Mouse (Mus musculus): Measurements from ENCODE around the gene Tjp1. TPM values are rescaled to one million over a fixed set of nuclear protein-coding genes. Genes with fewer than 3 reads are reported as not detected.

Gene Tjp1
- polyA plus RNA-seq, 1 experiment from 2014 or later: 0.10 TPM

GRCm38 (mm10) chr7:65401622-65402021, 126.0 kb downstream of the Tjp1 start:
- H3K79me2 ChIP-seq (ENCODE audit: inconsistent target): no peaks in the 10 kb centered on the region
- H3K4me3 ChIP-seq (ENCODE audit: inconsistent target): no peak overlapping the region
- H3K36me3 ChIP-seq (ENCODE audit: inconsistent target): no peaks in the 10 kb centered on the region
- no peak overlapping the region for H3K27ac ChIP-seq

- no peak overlapping the region for H3K4me3 ChIP-seq (ENCODE audit: inconsistent target)
- no peaks in the 10 kb centered on the region for H3K36me3 ChIP-seq (ENCODE audit: inconsistent target)
- no peaks in the 10 kb centered on the region for H3K79me2 ChIP-seq (ENCODE audit: inconsistent target)
- WGBS (ENCODE audit: missing documents): 97% methylated on average over 4 of the region's 4 CpGs
- no peak overlapping the region for H3K27ac ChIP-seq
Observed at GRCm38 (mm10) chr7:65395891-65396290, 131.7 kb downstream of the Tjp1 start.

- Histone ChIP-seq H3K4me3 (ENCODE audit: inconsistent target) (no peak overlapping the region), H3K27ac (no peak overlapping the region), H3K36me3 (ENCODE audit: inconsistent target) (no peaks in the 10 kb centered on the region), H3K79me2 (ENCODE audit: inconsistent target) (no peaks in the 10 kb centered on the region)
- 86% methylated on average over 3 of the region's 5 CpGs for WGBS (ENCODE audit: missing documents)
Observed at GRCm38 (mm10) chr7:65395166-65395565, 132.4 kb downstream of the Tjp1 start.

DNA sequence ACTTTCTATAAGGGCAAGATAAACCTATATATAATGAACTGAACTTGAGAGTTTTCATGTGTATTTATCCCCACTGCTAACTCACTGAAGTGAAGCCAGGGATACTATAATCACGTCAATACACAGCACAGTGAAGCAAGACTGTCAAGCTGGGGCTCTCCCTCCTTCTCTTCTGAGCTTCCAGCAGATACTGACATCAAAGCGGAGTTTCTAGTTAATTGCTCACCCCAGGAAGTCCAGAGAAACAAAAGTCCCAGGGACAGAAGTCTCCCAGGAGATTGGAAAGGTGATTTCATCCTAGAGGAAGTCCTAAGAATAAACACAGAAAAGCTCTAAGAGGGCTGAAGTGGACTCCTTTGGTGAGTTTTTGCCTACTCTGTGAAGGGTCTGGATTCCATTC, 132.9 kb downstream of the Tjp1 start:
- 79% methylated on average over 2 of the region's 2 CpGs for WGBS (ENCODE audit: missing documents)
- Histone ChIP-seq H3K27ac (no peak overlapping the region), H3K4me3 (ENCODE audit: inconsistent target) (no peak overlapping the region), H3K36me3 (ENCODE audit: inconsistent target) (no peaks in the 10 kb centered on the region), H3K79me2 (ENCODE audit: inconsistent target) (no peaks in the 10 kb centered on the region)

- 11% methylated on average over 17 of the region's 17 CpGs for WGBS (ENCODE audit: missing documents)
- Histone ChIP-seq H3K79me2 (ENCODE audit: inconsistent target) (no peaks in the 10 kb centered on the region), H3K4me3 (ENCODE audit: inconsistent target) (no peak overlapping the region), H3K27ac (no peak overlapping the region), H3K36me3 (ENCODE audit: inconsistent target) (no peaks in the 10 kb centered on the region)
Observed at GRCm38 (mm10) chr7:65393704-65394452, 133.7 kb downstream of the Tjp1 start.

DNA sequence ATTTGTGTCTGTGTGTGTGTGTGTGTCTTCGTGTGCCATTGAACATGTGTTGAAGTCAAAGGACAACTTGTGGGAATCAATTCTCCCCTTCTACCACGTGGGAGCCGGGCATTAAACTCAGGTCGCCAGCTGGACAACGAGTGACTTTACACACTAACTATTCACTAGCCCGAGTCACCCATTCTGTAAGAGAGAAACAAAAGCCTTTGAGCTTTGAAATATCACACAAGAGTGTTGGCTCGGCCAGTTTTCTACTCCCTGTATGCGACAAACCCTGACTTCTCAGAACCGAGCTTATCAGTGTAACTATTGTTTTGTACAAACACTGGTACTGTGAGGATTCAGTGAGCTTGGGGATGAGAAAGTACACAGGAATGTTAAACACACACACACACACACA, 134.6 kb downstream of the Tjp1 start:
- no peak overlapping the region for H3K27ac ChIP-seq
- no peaks in the 10 kb centered on the region for H3K36me3 ChIP-seq (ENCODE audit: inconsistent target)
- H3K4me3 ChIP-seq (ENCODE audit: inconsistent target): no peak overlapping the region
- 85% methylated on average over 9 of the region's 9 CpGs for WGBS (ENCODE audit: missing documents)
- no peaks in the 10 kb centered on the region for H3K79me2 ChIP-seq (ENCODE audit: inconsistent target)

DNA sequence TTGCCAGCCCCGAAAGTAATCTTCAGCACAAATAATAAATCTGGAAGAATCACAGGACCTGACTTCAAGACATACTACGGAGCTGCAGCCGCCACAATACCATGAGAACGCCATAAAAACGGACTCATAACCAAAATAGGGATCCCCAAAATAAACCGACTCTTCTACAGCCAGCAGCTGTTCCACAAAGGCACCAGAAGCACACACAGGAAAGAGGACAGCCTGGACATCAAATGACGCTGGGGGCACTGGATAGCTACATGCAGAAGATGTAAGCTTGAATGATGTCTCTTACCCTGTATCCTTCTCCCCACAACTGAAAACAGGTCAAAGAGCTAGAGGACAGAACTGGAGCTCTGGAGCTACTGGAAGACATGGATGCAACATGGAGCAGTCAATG, 138.0 kb downstream of the Tjp1 start:
- no peak overlapping the region for H3K27ac ChIP-seq
- no peak overlapping the region for H3K4me3 ChIP-seq (ENCODE audit: inconsistent target)
- no peaks in the 10 kb centered on the region for H3K79me2 ChIP-seq (ENCODE audit: inconsistent target)
- WGBS (ENCODE audit: missing documents): 91% methylated on average over 7 of the region's 7 CpGs
- no peaks in the 10 kb centered on the region for H3K36me3 ChIP-seq (ENCODE audit: inconsistent target)

DNA sequence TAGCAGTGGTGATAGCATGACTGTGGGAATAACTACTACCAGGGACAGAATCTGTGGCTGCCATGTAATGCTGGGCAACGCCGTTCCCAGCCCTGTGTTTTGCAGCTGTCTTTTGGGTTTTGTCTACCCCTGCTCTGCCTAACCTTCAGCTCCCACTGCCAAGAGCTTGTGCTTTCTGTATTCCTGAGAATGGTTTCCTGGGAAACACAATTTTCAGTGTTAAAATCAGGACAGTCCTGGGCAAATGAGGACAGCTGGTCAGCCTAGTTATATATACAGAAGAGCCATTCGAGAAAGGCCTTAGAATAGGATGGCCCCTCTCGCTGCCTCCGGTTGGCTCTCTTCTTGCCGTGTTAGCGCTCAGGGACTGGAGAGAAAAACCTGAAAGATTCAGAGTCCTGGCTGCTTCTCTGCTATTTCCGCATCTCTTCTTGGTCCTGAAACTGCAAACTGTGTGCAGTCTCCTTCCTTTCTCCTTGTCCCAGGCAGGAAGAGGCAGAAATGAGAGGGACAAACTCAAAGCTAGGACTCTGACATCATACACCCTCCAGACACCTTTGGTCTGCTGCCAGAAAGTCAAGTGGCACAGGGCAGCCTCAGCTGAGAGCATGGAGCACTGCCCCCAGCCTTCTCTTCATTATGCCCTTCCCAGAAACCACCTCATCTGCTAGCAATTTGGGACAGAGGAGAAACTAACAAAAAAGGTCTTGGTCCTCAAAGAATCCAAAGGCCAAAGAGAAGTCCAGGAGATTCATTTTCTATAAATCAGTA, 139.2 kb downstream of the Tjp1 start:
- no peak overlapping the region for H3K4me3 ChIP-seq (ENCODE audit: inconsistent target)
- no peaks in the 10 kb centered on the region for H3K79me2 ChIP-seq (ENCODE audit: inconsistent target)
- no peaks in the 10 kb centered on the region for H3K36me3 ChIP-seq (ENCODE audit: inconsistent target)
- H3K27ac ChIP-seq: no peak overlapping the region
- 91% methylated on average over 8 of the region's 8 CpGs for WGBS (ENCODE audit: missing documents)

GRCm38 (mm10) chr7:65387560-65388175, 139.9 kb downstream of the Tjp1 start:
- H3K79me2 ChIP-seq (ENCODE audit: inconsistent target): no peaks in the 10 kb centered on the region
- H3K4me3 ChIP-seq (ENCODE audit: inconsistent target): no peak overlapping the region
- no peak overlapping the region for H3K27ac ChIP-seq
- 90% methylated on average over 7 of the region's 7 CpGs for WGBS (ENCODE audit: missing documents)
- no peaks in the 10 kb centered on the region for H3K36me3 ChIP-seq (ENCODE audit: inconsistent target)

DNA sequence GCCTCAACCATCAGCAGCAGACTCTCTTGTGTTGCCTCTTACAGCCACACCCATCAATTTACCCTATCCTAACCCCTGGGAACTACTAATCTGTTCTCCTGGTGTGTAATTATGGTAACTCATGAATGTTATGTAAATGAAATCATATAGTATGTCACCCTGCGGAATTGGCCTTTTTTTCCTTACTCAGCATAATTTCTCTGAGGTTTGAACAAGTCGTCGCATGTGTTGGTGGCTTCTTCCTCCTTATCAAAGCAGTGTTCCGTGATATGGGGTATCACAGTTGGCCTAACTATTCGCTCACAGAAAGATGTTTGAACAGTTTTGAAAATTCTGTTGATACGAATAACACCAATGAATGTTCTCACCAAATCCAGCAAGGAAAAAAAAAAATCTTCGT, 142.8 kb downstream of the Tjp1 start:
- H3K79me2 ChIP-seq (ENCODE audit: inconsistent target): no peaks in the 10 kb centered on the region
- H3K27ac ChIP-seq: no peak overlapping the region
- no peak overlapping the region for H3K4me3 ChIP-seq (ENCODE audit: inconsistent target)
- H3K36me3 ChIP-seq (ENCODE audit: inconsistent target): no peaks in the 10 kb centered on the region
- 90% methylated on average over 7 of the region's 7 CpGs for WGBS (ENCODE audit: missing documents)

DNA sequence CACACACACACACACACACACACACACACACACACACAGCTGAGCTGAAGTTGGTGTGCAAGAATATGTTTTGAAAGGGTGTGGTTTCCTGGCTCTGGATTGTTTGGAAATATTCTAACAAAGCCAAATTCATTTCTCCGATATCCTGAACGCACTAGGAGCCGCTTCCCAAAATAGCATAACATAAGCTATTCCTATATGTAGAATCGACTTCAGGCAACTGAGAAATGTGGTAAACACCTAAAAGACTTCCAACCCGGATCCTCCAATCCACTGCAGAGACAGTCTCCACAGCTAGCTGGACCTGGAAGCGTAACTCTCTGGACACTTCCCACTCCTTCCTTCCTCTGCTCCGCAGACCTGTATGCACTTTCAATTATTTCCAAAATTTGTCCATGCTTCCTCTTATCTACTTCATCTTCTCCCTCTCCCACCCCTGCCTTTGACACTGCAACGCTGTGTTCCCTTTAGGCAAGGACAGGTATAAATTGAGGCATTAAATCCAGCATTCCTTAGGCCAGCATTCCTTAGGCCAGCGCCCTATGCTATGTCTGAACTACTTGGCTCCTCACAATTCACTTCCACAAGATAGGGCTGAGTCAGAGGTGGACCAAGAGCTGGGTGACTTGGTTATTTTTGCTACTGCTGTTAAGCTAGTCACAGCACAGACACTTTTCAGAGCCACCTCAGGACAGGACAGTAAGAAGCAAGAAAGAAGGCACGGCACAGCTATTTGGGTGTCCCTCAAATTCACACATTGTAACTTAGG, 144.9 kb downstream of the Tjp1 start:
- no peak overlapping the region for H3K27ac ChIP-seq
- H3K4me3 ChIP-seq (ENCODE audit: inconsistent target): no peak overlapping the region
- 66% methylated on average over 10 of the region's 10 CpGs for WGBS (ENCODE audit: missing documents)
- H3K36me3 ChIP-seq (ENCODE audit: inconsistent target): no peaks in the 10 kb centered on the region
- H3K79me2 ChIP-seq (ENCODE audit: inconsistent target): no peaks in the 10 kb centered on the region

DNA sequence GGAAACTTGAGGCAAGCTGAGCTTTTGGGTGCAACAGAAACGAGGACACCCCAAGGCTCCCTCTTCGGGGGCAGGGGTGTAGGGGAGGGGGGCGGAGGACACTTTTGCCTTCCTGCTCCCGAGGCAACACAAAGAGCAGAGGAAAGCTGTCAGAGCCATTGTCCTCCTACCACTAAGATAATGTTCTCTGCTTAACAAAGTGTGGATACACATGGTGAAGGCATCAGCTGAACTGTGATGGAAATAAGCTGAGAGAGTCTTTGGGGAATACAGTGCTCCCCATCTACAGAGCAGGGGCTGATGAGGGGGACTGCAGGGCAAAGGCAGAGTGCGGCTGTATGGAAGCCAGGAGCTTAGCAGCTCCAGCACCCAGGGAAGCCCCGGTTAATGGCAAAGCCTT, 145.7 kb downstream of the Tjp1 start:
- H3K79me2 ChIP-seq (ENCODE audit: inconsistent target): no peaks in the 10 kb centered on the region
- no peaks in the 10 kb centered on the region for H3K36me3 ChIP-seq (ENCODE audit: inconsistent target)
- WGBS (ENCODE audit: missing documents): 62% methylated on average over 6 of the region's 6 CpGs
- H3K27ac ChIP-seq: no peak overlapping the region
- H3K4me3 ChIP-seq (ENCODE audit: inconsistent target): no peak overlapping the region

DNA sequence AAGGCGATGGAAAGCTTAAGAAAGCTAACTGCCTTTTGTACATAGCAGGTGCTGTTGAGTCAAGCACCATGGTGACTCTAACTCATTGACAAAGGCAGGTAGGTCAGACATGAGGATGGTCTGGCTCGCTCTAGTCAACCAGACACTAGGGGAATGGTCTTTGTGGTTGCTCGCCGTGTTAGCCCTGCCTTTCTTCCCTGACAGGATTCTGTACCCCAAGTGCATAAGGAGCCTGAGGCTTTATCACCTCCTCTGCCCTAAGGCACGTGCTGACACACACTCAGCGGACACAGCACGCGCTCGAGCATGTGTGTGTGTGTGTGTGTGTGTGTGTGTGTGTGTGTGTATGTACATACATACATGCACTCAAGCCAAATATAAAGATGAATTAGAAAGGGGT, 146.9 kb downstream of the Tjp1 start:
- 91% methylated on average over 9 of the region's 9 CpGs for WGBS (ENCODE audit: missing documents)
- Histone ChIP-seq H3K4me3 (ENCODE audit: inconsistent target) (no peak overlapping the region), H3K79me2 (ENCODE audit: inconsistent target) (no peaks in the 10 kb centered on the region), H3K27ac (no peak overlapping the region), H3K36me3 (ENCODE audit: inconsistent target) (no peaks in the 10 kb centered on the region)

DNA sequence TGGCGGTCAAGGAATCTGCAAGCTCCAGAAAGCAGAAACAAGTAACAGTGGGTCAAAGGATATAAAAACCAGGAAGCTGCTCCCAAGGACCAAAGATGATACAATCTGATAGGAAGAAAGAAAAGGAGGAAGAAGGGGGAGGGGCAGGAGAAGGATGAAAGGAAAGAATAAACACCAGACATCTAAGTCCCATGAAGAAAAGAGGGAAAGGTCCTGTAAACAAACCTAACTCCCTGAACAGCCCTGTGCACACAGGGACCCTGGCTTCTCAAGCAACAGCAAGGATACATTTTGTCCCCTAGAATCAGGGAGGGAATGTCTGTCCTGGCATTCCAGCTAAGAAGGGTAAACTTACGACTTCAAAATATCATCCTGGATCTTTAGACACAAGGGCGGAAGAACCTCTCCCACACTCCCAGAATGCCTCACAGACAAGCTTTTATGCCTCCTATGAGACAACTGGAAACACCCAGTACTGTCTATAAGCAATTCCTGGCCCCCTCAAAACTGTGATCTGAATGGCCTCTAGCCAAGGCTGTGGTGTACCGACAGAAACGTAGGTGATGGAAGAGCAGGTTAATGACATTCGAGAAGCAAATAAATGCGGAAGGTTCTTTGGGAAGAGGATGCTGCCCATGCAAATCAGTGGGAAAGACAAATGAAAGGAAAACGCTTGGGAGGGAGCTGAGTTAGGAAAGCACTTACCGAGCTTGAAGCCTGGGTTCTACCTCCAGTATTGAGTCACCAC, 148.6 kb downstream of the Tjp1 start:
- H3K27ac ChIP-seq: no peak overlapping the region
- WGBS (ENCODE audit: missing documents): 38% methylated on average over 9 of the region's 9 CpGs

More for the DNA sequence above, 148.6 kb downstream of the Tjp1 start:
- Histone ChIP-seq H3K4me3 (ENCODE audit: inconsistent target) (no peak overlapping the region), H3K36me3 (ENCODE audit: inconsistent target) (no peaks in the 10 kb centered on the region), H3K79me2 (ENCODE audit: inconsistent target) (no peaks in the 10 kb centered on the region)
